Mouse (Mus musculus): ENCODE data around the gene Bri3.

Gene Bri3

DNA sequence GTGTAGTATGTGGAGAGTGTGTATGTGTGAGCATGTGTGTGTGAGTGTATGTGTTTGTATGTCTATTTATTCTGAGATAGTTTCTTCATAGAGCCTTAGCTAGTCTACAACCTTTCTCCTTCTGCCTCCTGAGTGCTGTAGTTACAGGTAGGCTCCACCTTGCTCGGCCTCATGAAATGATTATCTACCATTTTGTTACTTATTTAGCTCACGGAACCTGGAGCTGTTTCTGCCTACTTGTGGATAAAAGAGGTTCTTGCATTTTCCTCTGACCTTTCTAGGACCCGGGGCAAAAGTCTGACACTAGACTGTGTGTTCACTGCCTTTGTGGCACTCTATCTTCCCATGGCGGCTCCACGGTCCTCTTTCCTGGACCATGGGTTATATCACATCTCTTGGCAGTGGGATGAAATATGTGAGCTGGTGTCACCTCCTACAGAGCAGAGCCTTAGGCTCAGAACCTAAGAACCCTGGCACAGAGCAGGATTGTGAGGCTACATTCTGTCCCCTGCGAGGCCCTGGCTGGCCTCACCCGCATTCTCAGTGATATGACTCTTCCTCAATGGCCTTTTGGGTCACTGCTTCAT lies at the start of gene Bri3:
Bri3 (plus strand) TSS at position 537 of the 587 bp plus-strand sequence.
- DNase-seq (ENCODE audit: low spot score), result no peak

DNA sequence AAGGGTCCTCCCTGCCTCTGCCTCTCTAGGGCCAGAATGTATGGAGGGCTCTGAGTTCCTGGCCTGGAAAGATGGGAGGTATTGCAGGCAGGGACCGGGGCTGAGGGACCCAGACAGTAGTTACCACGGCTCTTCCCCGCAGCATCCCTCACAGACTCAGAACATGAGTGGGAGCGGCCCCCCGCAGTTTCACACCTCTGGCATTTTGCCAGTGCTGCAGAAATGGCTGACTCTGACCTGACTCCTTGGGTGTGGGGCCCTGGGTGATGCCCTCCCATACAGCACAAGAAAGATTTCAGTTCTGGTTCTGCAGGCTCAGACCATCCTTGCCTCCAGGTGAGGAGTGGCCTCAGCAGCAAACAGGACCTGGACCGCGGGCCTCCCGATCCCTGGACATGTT lies 48.7 kb upstream of the Bri3 start:
- DNase-seq (ENCODE audit: low spot score), result no peak

DNA sequence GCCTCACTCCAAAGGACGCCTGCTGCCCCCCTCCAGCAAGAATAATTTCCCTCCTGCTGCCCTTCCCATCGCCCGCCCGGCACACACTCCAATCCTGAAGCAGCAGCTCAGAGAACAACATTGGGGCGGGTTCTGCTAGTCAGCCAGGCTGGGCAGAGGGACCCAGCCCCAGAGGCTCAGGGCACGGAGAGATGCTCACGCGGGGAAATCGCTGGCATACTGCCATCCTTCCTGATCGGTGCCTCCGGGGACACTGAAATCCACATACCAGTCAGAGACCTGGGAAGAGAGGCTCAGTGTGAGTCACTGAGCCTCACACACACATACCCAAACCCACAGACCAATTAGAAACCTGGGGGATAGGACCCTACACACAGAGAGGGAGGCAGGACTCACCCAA lies 43.6 kb upstream of the Bri3 start:
- DNase-seq (ENCODE audit: low spot score), result no peak

DNA sequence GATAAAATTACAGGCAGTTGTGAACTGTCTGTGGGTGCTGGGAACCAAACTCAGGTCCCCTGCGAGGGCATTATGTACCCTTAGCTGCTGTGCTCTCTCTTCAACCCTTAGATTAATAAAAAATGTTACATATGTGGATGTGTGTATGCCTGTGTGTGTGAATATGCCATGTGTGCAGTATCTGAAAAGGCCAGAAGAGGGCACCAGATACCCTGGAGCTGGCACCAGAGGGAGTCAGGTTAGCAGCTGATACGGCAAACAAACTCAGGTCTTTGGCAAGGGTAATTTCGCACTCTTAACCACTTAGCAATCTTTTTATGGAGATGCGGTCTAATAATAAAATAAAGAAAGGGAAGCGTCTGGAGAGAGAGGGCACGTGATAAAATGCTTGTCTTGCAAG lies 41.8 kb upstream of the Bri3 start:
- DNase-seq (ENCODE audit: low spot score), result no peak

GRCm38 (mm10) chr5:144203398-144203959 lies 40.8 kb upstream of the Bri3 start:
- DNase-seq (ENCODE audit: low spot score), result no peak

DNA sequence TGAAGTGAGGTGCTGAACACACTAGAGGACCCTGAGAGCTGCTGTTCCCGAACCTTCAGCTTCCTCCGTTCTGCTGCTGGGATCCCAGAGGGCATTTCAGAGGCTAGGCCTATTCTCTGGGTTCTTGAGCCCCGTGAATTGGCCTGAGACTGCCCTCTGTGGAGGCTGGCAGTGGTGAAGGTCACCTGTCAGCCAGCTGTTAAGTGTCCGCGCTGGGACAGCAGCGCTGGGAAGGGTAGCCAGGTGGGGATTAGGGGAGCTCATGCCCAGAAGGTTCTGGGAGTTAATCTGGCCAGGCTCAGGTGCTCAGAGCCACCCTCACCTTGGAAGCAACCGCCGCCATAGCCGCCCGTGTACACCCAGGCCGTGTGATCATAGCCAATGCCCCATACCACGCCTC lies 39.9 kb upstream of the Bri3 start:
- no peak for DNase-seq (ENCODE audit: low spot score)

DNA sequence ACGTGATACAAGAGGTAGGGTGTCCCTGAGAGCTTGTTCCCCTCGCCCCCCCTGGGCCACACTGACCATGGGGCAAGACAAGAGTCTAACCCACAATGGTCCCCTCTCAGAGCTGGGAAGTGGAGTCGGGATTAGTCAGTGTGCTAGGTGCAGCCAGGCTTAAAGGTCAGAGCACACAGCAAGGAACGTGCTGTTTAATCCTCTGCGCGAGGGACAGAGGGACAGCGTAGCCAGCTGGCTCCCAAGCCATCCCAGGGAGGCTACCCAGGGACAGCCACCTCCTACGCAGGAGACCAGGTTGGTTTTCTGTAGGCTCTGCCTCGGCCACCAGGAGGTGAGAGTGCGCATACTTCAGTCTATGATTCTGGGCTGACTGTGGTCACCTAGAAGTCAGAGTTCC lies 39.3 kb upstream of the Bri3 start:
- DNase-seq (ENCODE audit: low spot score), result no peak

GRCm38 (mm10) chr5:144206069-144206468 lies 38.2 kb upstream of the Bri3 start:
- DNase-seq (ENCODE audit: low spot score), result no peak

GRCm38 (mm10) chr5:144207478-144207877 lies 36.8 kb upstream of the Bri3 start:
- no peak for DNase-seq (ENCODE audit: low spot score)

GRCm38 (mm10) chr5:144214453-144214852 lies 29.8 kb upstream of the Bri3 start:
- peak; percentile 26 for DNase-seq (ENCODE audit: low spot score)

DNA sequence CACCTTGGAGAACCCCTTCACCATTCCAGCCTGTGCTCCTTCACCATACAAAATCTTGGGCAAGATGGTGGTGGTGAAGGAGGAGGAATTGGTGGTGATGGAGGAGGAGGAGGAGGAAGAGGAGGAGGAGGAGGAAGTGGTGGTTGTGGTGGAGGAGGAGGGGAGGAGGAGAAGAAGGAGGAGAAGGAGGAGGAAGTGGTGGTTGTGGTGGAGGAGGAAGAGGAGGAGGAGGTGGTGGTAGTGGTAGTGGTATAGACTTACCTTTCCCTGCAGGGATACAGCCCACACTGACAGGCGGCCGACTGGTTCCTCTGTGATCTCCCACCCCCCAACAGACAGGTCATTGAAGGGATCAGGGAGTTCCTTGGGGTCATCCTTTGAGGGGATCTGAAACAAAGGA lies 28.2 kb upstream of the Bri3 start:
- DNase-seq (ENCODE audit: low spot score), result no peak

- no peak for DNase-seq (ENCODE audit: low spot score)
Observed at GRCm38 (mm10) chr5:144218061-144218460, 26.2 kb upstream of the Bri3 start.

DNA sequence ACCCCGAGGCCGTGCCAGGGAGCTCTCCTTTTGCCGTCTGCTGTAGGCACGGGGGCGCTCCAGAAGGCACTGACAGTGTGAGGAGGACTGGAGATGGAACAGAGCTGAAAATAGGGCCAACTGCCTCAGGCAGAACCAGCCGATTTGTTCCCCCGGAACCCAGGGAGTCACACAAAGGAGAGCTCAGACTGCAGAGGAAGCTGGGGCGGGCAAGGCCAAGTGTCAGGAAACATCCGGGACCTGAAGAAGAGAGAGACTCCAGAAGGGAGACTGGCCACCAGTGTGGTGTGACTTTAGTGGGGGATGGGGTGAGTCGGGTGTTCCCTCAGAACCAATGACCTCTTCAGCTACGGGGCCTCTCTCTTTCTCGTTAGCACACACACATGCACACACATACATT lies 24.9 kb upstream of the Bri3 start:
- no peak for DNase-seq (ENCODE audit: low spot score)

DNA sequence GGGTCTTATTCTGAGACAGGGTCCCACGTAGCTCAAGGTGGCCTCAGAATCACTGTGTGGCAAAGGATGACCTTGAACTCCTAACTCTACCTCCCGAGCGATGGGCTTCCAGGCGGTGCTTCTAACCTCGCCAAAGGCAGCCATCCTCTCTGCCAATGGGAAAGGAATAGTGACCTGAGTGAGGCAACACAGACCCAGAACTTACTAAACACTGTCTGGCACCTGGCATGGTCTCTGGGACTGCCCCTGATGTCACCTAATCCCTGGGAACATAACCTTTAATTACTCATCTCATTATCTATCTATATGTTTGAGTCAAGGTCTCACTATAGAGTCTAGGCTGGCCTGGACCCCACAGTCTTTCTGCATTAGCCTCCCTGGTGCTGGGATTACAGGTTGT lies 24.3 kb upstream of the Bri3 start:
- DNase-seq (ENCODE audit: low spot score), result no peak

GRCm38 (mm10) chr5:144221305-144221704 lies 22.9 kb upstream of the Bri3 start:
- DNase-seq (ENCODE audit: low spot score), result peak; percentile 21

DNA sequence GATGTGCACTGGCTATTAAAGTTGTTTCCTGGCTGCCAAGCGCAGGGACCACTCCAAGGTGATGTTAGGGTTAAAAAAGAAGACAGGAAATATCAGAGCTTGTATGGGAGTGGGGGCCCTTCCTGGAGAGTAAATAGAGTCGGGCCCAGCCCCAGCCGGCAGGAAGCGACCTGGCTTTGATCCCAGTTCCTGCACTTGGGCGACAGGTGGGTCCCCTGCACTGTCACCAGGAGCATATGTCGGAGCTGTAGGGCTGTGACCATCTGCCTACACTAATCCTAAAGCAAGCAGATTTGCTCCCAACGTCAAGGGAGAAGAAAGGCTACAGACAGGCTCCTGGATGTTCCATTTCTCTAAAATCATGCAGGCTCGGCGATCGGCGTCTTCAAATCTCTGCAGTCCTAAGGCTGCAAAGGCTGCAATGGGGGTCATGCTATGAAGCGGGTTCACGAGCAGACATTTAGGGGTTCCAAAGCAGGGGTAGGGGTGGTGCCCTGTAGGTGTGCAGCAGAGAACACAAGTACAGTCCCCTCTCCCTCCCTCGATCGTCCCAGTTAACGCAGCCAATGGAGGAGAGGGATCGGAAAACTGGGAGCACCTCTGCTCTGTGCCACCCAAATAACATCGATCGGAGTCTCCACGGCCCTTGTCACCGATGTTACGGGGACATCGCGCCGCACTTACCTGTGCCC lies 21.3 kb upstream of the Bri3 start:
- DNase-seq (ENCODE audit: low spot score), result no peak

DNA sequence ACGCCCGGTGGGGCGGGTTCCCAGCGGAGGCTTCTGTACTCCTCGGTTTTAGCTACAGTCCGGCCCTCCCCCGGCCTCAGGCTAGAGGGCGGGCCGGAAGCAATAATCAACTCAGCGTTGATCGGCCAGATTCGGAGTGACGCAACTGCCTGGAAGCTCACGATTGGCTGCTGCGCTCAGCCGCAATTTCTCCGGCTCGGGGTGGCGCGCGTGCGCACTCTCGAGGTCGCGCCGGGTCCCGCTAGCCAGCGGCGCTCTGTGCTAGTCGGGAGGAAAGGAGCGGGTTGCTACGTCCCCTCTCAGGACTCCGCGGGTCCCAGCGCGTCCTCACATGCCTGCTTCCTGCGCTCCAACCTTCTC lies 20.8 kb upstream of the Bri3 start, which contains the start of gene Tecpr1:
Tecpr1 (minus strand) TSS at position 113 of the 360 bp plus-strand sequence.
- DNase-seq (ENCODE audit: low spot score), result peak; percentile 80

GRCm38 (mm10) chr5:144223899-144224816 lies 20.1 kb upstream of the Bri3 start:
- DNase-seq (ENCODE audit: low spot score), result no peak

DNA sequence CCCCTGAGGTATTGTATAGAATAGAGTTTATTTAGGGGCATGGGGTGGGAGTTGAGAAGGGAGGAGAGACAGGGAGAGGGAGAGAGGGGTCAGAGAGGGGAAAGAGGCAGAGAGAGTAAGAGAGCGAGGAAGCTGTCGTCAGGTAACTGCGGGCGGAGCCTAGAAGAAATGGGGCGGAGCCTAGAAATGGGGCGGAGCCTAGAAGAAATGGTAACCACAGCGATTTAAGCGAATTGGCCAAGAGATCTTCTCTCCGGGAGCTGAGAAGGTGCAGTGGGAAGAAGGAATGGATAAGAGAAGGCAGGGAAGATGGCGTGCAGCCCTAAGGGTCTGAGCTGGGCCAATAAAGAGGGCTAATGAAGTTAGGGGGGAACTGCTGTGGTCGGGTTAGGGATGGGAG lies 18.0 kb upstream of the Bri3 start:
- DNase-seq (ENCODE audit: low spot score), result no peak

- DNase-seq (ENCODE audit: low spot score), result no peak
Observed at GRCm38 (mm10) chr5:144230216-144230615, 14.0 kb upstream of the Bri3 start.

DNA sequence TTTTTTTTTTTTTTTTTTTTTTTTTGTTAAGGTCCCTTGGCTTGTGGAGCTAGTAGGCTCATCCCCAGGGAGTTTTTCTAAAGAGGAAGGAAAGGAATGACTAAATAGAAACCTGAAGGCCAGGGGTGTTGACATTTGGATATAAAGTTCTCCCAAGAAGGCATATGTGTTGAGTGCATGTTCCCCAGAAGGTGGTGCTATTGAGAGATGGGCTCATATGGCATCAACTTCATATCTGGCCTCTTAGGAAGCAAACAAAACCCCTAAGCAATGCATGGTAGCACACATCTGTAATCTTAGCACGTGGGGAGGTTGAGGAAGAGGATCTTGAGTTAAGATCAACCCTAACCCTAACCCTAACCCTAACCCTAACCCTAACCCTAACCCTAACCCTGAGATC lies 12.8 kb upstream of the Bri3 start:
- no peak for DNase-seq (ENCODE audit: low spot score)

- DNase-seq (ENCODE audit: low spot score), result no peak
Observed at GRCm38 (mm10) chr5:144232531-144232930, 11.7 kb upstream of the Bri3 start.

DNA sequence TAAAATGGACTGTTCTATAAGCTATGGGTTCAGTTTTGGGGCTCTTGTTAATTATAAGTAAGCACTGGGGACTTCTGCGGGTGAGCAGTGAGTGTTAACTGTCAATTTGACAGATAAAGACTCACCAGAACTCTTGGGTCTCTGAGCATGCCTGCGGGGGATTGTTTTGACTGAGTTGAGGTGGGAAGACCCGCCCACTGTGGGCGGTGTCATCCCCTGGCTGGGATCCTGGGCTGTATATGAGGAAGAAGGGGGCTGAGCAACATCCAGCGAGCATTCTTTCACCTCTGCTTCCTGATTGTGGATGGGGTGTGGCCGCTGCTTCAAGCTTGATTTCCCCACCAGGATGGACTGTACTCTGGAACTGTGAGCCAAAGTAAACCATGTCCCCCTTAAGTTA lies 10.0 kb upstream of the Bri3 start:
- DNase-seq (ENCODE audit: low spot score), result no peak
